Mouse (Mus musculus) cortical plate, adult 2 months (tissue): ENCODE results near the gene Kcnk1.

ENCODE experiments used
- CTCF ChIP-seq: fragments of 200-500 bp; IDR thresholded peaks from 2 replicates; pipeline ENCODE4 v1.5.1; 2011; ENCODE audit warnings: mild to moderate bottlenecking, control low read depth, low read length; ENCODE audit not compliant: insufficient read depth; ENCODE audit errors: extremely low read depth
- POLR2A ChIP-seq: fragments of 200-500 bp; IDR thresholded peaks from 2 replicates; pipeline ENCODE4 v1.6.1; 2011; ENCODE audit warnings: mild to moderate bottlenecking, low read length, control low read depth; ENCODE audit not compliant: insufficient read depth; ENCODE audit errors: extremely low read depth

DNA sequence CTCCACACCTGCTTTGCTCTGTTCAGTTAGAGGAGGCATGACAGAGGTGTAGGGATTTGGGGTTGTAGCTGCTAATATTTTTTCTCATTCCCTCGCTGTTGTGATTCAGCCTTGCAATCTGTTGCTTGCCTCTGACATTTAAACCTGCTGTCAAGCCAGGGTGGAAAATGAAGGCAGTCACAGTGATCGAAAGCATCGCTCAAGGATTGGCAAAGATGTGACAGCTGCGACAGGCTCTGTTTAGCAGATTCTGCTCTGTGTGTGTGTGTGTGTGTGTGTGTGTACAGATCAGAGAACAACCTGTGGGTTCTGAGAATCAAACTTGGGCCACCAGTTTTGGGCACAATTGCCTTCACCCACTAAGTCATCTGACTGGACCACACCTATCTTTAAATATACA, 50.8 kb downstream of the Kcnk1 start:
- TF ChIP-seq CTCF (no peak), POLR2A (no peak)
